Mouse (Mus musculus): ENCODE data around the gene Fam98c.
"Not testable (repeated sequence)": the region's sequence is repeated elsewhere in the genome, so short reads cannot be mapped to it uniquely, and the experiment has no call there.

Gene Fam98c

GRCm38 (mm10) chr7:29158264-29158663 is 2.2 kb upstream of the Fam98c start:
- peak; percentile 43 for DNase-seq (ENCODE audit: low spot score)

DNA sequence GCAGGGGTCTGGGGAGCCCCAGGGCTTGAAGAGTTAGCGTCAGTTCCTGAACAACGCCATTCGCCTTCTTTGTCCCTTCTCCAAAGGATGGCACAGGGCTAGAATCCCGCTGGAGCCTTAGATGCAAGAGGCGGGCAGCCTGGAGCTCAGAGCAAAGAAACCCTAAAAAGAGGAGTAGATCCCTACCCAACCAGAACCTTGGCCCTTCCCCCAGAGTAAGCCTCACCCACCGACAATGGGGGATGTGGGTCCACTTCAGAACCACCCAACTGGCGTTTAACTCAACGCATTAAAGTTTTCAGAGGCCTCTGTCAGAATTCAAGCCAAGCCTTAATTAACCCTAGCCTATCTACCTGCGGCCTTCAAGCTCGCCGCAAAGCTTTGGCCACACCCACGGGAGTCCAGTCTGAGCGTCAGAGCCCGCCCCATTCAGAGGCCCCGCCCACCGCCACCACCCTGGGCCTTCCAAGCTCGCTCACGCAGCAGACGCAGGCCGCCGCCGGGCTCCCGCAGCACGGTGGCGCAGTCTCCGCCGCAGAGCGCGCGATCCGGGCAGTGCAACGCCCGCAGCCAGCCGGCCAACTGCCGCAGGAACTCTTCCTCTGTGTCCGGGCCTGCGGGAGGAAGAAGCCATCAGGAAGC is 717 bp downstream of the Fam98c start:
- peak; percentile 88 for DNase-seq (ENCODE audit: low spot score)

GRCm38 (mm10) chr7:29154018-29154720 is 1.9 kb downstream of the Fam98c start:
- DNase-seq (ENCODE audit: low spot score), result no peak

DNA sequence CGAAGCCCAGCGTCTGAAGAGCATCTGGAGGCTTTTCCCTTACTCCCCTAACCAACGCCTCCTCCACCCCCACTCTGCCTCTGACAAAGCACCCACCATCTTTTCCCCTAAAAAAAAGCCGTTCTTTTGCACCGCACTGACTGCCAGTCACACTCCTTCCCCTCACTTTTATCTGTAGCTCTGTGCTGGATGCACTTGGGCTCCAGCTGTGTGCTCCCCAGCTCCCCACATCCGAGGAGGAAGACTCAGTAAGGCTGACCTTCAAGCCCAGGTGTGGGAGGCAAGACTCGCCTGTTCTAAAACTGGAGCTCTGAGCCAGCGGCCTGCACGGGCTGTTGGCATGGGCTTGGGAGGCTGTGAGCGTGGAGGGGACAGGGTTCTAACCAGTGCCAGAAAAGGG is 4.5 kb downstream of the Fam98c start:
- DNase-seq (ENCODE audit: low spot score), result no peak

- DNase-seq (ENCODE audit: low spot score), result no peak
Measured at GRCm38 (mm10) chr7:29148771-29149170, 7.3 kb downstream of the Fam98c start.

DNA sequence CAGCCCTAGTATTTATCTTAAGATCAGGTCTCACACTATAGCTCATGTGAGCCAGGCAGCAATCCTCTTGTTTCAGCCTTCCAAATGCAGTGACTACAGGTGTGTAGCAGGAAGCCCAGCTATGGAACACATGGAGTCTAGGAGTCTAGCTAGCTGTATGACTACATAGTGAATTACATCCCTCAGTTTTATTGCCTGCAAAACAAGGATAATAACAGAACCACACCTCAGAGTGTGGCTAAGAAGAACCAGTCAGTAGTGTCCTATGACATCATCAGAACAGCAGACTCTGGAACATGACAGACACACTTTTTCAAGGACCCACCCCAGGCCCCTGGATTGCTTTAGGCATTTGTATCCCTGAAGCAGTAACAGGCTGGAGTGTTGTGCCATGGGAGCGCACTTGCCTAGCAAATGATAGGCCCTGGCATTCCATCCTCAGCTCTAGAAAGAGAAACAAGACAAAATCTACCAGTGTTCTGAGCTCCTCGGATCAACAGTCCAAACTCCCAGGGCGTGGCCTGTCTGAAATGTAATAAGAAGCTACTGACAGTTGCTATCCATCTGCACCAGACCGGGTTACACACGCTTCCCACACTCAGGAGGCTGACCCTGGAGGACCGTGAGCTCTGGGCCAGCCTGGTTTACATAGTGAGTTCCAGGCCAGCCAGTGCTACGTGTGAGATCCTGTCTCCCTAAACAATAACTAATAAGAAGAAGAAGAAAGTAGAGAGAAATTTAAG is 9.2 kb downstream of the Fam98c start:
- DNase-seq (ENCODE audit: low spot score), result no peak

- DNase-seq (ENCODE audit: low spot score), result no peak
Measured at GRCm38 (mm10) chr7:29144006-29144405, 12.0 kb downstream of the Fam98c start.

DNA sequence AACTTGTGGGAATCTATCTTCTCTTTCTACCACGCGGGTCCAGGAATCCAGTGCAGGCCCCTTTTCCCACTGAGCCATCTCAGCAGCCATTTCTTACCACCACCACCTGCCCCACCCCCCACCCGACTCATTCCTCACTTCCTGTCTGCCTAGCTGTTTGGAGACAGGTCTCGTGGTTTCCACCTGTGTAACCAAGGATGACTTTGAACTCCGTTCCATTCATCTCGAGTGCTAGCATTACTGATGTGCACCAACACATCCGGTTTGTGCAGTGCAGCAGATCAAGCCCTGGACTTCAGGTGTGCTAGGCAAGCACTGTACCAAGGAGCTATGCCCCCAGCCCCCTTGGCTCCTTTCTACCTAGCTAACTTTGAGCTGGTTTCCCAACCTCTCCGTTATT is 14.6 kb downstream of the Fam98c start:
- no peak for DNase-seq (ENCODE audit: low spot score)

DNA sequence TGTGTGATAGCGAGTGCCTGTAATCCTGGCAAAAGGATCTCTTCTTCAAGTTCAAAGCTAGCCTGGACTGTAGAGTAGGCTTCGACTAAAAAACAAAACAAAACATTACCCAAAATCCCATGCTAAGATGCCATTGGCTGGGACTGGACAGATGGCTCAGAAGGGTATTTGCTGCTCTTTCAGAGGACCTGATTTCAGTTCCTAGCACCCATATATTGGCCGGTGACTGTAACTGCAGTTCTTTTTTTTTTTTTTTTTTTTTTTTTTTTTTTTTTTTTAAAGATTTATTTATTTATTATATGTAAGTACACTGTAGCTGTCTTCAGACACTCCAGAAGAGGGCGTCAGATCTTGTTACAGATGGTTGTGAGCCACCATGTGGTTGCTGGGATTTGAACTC is 16.8 kb downstream of the Fam98c start:
- DNase-seq (ENCODE audit: low spot score), result not testable (repeated sequence)

DNA sequence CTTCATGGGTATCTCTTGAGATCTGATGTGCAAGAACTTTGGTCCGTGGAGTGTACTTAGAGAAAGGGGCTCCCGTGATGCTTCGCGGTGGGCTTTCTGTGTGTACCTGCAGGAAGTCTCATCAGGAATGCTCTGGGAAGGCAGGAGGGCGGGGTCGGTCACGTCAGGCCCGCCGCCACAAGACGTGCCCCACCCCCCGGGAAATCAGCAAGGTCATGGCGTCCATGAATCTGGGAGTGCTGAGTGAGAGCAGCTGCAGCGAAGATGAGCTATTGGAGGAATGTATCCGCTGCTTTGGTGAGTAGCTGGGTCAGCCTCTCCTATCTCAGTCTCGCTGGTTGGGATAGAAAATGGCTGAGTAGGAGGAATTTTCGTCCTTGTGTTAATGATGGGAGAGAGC is 18.6 kb downstream of the Fam98c start:
- no peak for DNase-seq (ENCODE audit: low spot score)

GRCm38 (mm10) chr7:29134693-29135386 is 21.2 kb downstream of the Fam98c start, which contains the start of gene Rasgrp4:
TSS of gene Rasgrp4 (plus strand) at chr7:29134851.
- peak; percentile 41 for DNase-seq (ENCODE audit: low spot score)

GRCm38 (mm10) chr7:29134230-29134629 is 21.8 kb downstream of the Fam98c start:
- no peak for DNase-seq (ENCODE audit: low spot score)

DNA sequence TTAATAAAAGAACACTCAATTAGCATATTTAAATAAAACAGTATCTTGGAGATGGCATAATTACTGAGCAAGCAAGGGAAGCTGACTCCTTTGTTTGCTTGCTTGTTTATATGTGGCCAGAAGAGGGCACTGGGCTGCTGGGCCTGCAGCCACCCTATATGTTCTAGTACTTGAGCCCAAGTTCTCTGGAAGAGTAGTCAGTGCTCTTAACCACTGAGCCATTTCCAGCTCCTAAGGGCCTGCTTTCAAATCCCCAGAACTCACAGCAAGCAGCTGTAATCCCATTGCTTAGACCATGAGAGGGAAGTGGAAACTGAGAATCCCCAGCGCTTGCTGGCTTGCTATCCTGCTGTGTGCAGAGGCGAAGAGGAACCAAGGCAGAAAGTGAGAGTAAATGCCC is 27.3 kb downstream of the Fam98c start:
- DNase-seq (ENCODE audit: low spot score), result peak; percentile 45

- peak; percentile 83 for DNase-seq (ENCODE audit: low spot score)
Measured at GRCm38 (mm10) chr7:29126173-29126915, 29.7 kb downstream of the Fam98c start.

DNA sequence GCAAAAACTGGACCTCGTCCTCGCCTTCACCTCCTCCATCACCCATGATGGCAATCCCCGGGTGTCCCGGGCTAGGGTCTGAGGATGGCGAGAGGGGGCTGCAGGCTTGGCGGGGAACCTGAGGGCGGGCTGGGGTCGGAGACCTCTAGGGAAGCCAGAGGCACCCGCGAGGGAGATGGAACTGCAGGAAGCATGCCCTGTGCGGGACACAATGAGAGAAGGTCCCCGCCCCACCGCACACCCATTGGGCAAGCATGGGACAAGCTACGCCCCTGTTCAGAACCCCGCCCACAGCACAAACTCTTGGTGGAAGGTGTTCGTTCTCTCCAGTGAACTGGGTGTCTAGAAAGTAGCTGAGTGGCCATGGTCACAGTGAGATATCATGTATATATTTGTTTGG is 31.1 kb downstream of the Fam98c start, which contains the start of gene Ryr1:
Gene Ryr1 (minus strand): TSS at position 210 of the 400 bp plus-strand sequence.
- peak; percentile 74 for DNase-seq (ENCODE audit: low spot score)

DNA sequence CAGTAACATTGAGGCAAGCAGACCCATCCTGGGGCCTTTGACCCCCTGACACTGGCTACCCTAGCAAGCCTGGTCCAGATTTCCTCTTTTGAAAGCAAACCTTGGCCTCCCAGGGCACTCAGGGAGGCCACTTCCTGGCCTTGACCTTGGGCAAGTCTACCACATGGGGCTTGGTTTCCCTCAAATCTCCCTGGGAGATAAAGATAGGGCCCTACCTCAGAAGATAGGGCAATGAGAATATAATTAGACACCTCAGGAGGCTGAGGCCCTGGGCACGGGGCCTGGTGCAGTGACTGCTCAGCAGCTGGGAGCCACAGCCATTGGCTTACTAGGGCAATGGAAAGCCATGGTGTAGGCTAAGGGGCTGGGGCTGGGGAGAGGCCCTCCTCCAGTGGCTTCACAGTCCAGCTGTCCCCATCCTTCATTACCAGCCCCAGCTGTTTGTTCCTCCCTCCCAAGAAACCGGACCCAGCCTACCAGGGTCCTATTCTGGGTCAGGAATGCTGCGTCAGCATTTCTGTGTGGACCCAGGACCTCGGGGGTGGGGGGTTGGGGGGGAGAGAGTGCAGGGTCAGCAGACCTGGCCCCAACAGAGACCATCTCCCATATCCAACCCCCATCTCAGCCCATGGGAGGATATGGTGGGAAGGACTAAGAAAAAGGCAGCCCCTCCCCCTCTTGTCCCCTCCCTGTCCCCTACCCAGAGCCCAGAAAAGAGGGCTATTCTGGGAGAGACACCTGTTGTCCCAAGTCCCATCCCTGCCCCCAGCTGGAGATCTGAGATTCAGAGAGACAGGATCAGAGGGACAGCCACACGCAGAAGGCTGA is 32.3 kb downstream of the Fam98c start:
- DNase-seq (ENCODE audit: low spot score), result no peak

DNA sequence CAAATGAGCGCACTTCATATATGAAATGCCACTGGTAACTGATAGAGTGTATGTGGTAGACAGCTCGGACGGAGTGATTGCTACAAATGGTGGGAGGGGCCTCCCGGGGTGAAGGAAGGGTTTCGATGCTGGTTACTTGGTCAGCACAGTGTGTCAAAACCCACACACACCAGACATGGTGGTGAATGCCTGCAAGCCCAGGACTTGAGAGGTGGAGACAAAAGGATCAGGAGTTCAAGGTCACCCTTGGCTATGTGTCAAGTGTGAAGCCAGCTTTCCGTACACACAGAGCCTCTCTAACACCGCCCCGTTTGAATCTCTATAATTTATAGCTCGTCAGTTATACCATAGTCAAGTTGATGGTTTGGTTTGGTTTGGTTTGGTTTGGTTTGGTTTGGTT is 33.2 kb downstream of the Fam98c start:
- DNase-seq (ENCODE audit: low spot score), result no peak

DNA sequence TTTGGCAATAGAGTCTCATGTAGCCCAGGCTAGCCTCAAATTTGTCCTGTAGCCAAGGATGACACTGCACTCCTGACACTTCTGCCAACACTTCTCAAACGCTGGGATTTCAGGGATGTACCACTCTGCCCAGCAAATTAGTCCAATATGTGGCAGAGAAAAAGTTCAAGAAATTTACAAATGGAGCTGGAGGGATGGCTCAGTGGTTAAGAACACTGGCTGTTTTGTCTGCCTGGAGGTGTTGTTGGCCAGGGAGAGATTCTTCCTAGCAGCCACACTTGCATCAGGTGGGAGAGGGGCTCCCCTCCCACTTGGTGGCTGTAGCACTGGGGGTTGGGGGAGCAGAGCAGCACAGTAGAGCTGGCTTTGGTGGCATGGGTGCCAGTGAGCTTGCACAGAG is 36.5 kb downstream of the Fam98c start:
- DNase-seq (ENCODE audit: low spot score), result no peak

DNA sequence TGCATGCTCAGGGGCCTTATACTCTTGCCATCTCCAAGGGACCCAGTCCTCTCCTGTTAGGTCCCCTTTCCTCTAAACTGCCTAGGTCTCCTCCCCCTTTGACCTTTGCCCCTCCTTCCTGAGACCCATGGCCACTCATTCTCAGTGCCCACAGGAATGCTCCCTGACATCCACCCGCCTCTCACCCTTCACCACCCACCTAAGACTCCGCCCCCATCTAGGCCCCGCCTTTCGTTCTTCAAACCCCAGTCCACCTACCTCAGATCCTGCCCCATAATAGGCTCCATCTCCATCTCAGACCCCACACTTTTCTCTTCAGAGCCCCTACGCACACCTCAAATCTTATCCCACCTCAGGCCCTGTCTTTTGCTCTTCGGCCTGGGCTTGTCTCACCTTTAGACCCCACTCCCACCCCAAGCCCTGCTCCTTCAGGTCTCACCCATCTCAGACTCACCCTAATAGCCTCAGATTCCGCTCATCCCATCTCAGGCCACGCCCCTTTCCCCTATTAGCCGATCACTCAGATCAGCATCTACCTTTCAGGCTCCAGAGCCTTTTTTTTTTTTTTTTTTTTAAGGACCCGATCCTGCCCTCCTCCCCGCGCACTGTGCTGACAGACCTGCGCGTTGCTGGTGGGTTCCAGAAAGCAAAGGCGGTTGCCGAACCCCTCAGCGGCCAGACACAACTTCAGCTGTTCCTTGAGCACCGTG is 37.7 kb downstream of the Fam98c start:
- DNase-seq (ENCODE audit: low spot score), result no peak
